Mouse (Mus musculus): ENCODE results near the gene Sun2.

Sun2 gene

GRCm38 (mm10) chr15:79720267-79720666, 22.1 kb downstream of the Sun2 start:
- DNase-seq, result no peak

- peak; percentile 72 to 74 for DNase-seq
Measured at GRCm38 (mm10) chr15:79716710-79717109, 25.6 kb downstream of the Sun2 start.

GRCm38 (mm10) chr15:79715646-79716045, 26.7 kb downstream of the Sun2 start:
- DNase-seq, result peak; percentile 62 to 73

- DNase-seq, result no peak
Measured at GRCm38 (mm10) chr15:79708229-79708822, 34.0 kb downstream of the Sun2 start.

- DNase-seq, result peak; percentile 46 to 47
Measured at GRCm38 (mm10) chr15:79706603-79707214, 35.6 kb downstream of the Sun2 start.

- DNase-seq, result no peak
Measured at GRCm38 (mm10) chr15:79697558-79698187, 44.7 kb downstream of the Sun2 start.

GRCm38 (mm10) chr15:79697011-79697410, 45.3 kb downstream of the Sun2 start:
- DNase-seq, result peak; percentile 59 to 75

- no peak for DNase-seq
Measured at GRCm38 (mm10) chr15:79696508-79696907, 45.8 kb downstream of the Sun2 start.

GRCm38 (mm10) chr15:79695516-79695915, 46.8 kb downstream of the Sun2 start:
- DNase-seq, result no peak

GRCm38 (mm10) chr15:79694512-79694911, 47.8 kb downstream of the Sun2 start:
- no peak for DNase-seq

GRCm38 (mm10) chr15:79693740-79694139, 48.6 kb downstream of the Sun2 start:
- no peak for DNase-seq

- DNase-seq, result no peak
Measured at GRCm38 (mm10) chr15:79692334-79692733, 50.0 kb downstream of the Sun2 start.

GRCm38 (mm10) chr15:79691023-79691508, 51.3 kb downstream of the Sun2 start:
- peak; percentile 60 to 71 for DNase-seq

- peak; percentile 96 to 99 for DNase-seq
Measured at GRCm38 (mm10) chr15:79690426-79691022, 51.8 kb downstream of the Sun2 start, which contains the start of gene Gtpbp1. Gene Gtpbp1, plus strand, starts transcription at chr15:79690845.

- DNase-seq, result no peak
Measured at GRCm38 (mm10) chr15:79689662-79690425, 52.5 kb downstream of the Sun2 start.

GRCm38 (mm10) chr15:79688268-79688956, 53.9 kb downstream of the Sun2 start:
- no peak for DNase-seq

GRCm38 (mm10) chr15:79687646-79688267, 54.6 kb downstream of the Sun2 start, which contains the start of gene Josd1:
Gene Josd1, minus strand, starts transcription at chr15:79687919.
- peak; percentile 96 to 100 for DNase-seq

GRCm38 (mm10) chr15:79687175-79687574, 55.2 kb downstream of the Sun2 start:
- DNase-seq, result peak in 1 of 2 experiments; percentile 54

- DNase-seq, result no peak
Measured at GRCm38 (mm10) chr15:79686046-79686869, 56.1 kb downstream of the Sun2 start.

- no peak for DNase-seq
Measured at GRCm38 (mm10) chr15:79685141-79685641, 57.1 kb downstream of the Sun2 start.

Measured in cerebellum, adult 18-20 months (tissue).